Mouse (Mus musculus) retina, postnatal 7 days (tissue): ENCODE measurements around the gene Tomm40.
A peak's percentile ranks its signal among the peaks of the same experiment; 100 is the strongest.
"Not testable (repeated sequence)": the region's sequence is repeated elsewhere in the genome, so short reads cannot be mapped to it uniquely, and the experiment has no call there.

Experiments
- DNase-seq: peaks from one replicate; pipeline ENCODE4 v3.0.0-alpha.2; 2012; ENCODE audit warnings: low read depth, low spot score

Tomm40 gene

GRCm38 (mm10) chr7:19686927-19687583 is 28.2 kb downstream of the Tomm40 start:
- not testable (repeated sequence) for DNase-seq

GRCm38 (mm10) chr7:19686521-19686920 is 28.7 kb downstream of the Tomm40 start:
- DNase-seq = no peak

- DNase-seq = no peak
These were observed 29.9 kb downstream of the Tomm40 start for GRCm38 (mm10) chr7:19685374-19685773.

- DNase-seq = no peak
These were observed 31.5 kb downstream of the Tomm40 start for GRCm38 (mm10) chr7:19683771-19684201.

- DNase-seq = no peak
These were observed 32.3 kb downstream of the Tomm40 start for GRCm38 (mm10) chr7:19682979-19683378.

GRCm38 (mm10) chr7:19681202-19681694 is 34.0 kb downstream of the Tomm40 start, which contains the start of the genes Gm44805 and Apoc4:
TSS of gene Gm44805 (minus strand) at chr7:19681423.
TSS of gene Apoc4 (minus strand) at chr7:19681479.
- no peak for DNase-seq

GRCm38 (mm10) chr7:19680702-19681101 is 34.5 kb downstream of the Tomm40 start:
- no peak for DNase-seq

GRCm38 (mm10) chr7:19678901-19679300 is 36.3 kb downstream of the Tomm40 start:
- DNase-seq = no peak

- no peak for DNase-seq
These were observed 37.4 kb downstream of the Tomm40 start, which contains the start of gene Apoc2 for GRCm38 (mm10) chr7:19677872-19678271. TSS of gene Apoc2 (minus strand) at chr7:19677941.

- no peak for DNase-seq
These were observed 38.6 kb downstream of the Tomm40 start for GRCm38 (mm10) chr7:19676662-19677061.

- no peak for DNase-seq
These were observed 39.4 kb downstream of the Tomm40 start for GRCm38 (mm10) chr7:19675824-19676223.

GRCm38 (mm10) chr7:19673083-19673699 is 42.0 kb downstream of the Tomm40 start:
- DNase-seq = no peak

GRCm38 (mm10) chr7:19671511-19671910 is 43.7 kb downstream of the Tomm40 start:
- no peak for DNase-seq

- peak; percentile 91 for DNase-seq
These were observed 46.1 kb downstream of the Tomm40 start for GRCm38 (mm10) chr7:19668947-19669721.

- no peak for DNase-seq
These were observed 47.8 kb downstream of the Tomm40 start for GRCm38 (mm10) chr7:19667434-19667833.

- peak; percentile 16 for DNase-seq
These were observed 48.5 kb downstream of the Tomm40 start for GRCm38 (mm10) chr7:19666750-19667149.

- DNase-seq = peak; percentile 97
These were observed 50.0 kb downstream of the Tomm40 start, which contains the start of gene Clptm1 for GRCm38 (mm10) chr7:19664955-19665841. TSS of gene Clptm1 (minus strand) at chr7:19665033.

- DNase-seq = no peak
These were observed 50.7 kb downstream of the Tomm40 start for GRCm38 (mm10) chr7:19664455-19664954.

GRCm38 (mm10) chr7:19663940-19664339 is 51.3 kb downstream of the Tomm40 start:
- no peak for DNase-seq

GRCm38 (mm10) chr7:19652614-19653013 is 62.6 kb downstream of the Tomm40 start:
- DNase-seq = no peak
